Mouse (Mus musculus) limb, embryonic 12.5 days (tissue): ENCODE measurements around the gene Lrrc31. TPM values are rescaled to one million over a fixed set of nuclear protein-coding genes. Genes with fewer than 3 reads are reported as not detected.
"Not testable (repeated sequence)": the region's sequence is repeated elsewhere in the genome, so short reads cannot be mapped to it uniquely, and the experiment has no call there.

Experiments used
- ATAC-seq: fragments of 200-750 bp; cut with Nextera tagmentation; 2 replicates; pipeline ENCODE4 v1.8.0; 2017; ENCODE audit warnings: low read depth, moderate TSS enrichment; ENCODE audit not compliant: insufficient number of reproducible peaks, insufficient read depth, low FRiP score, low TSS enrichment
- H3K27ac ChIP-seq: fragments of 300-500 bp; sonication (generic); 2 replicates; pipeline ENCODE4 v1.5.1; 2016; ENCODE audit warnings: mild to moderate bottlenecking, moderate library complexity
- H3K27me3 ChIP-seq: fragments of 300-500 bp; sonication (generic); 2 replicates; pipeline ENCODE4 v1.6.1; 2016; ENCODE audit warnings: mild to moderate bottlenecking, moderate library complexity
- H3K36me3 ChIP-seq: fragments of 300-500 bp; sonication (generic); 2 replicates; pipeline ENCODE4 v1.6.1; 2016; ENCODE audit warnings: mild to moderate bottlenecking, moderate library complexity
- H3K4me1 ChIP-seq: fragments of 300-500 bp; sonication (generic); replicated peaks from 2 replicates; pipeline ENCODE4 v1.6.1; 2016
- H3K4me2 ChIP-seq: fragments of 300-500 bp; sonication (generic); 2 replicates; pipeline ENCODE4 v1.6.1; 2016; ENCODE audit warnings: mild to moderate bottlenecking, moderate library complexity
- H3K4me3 ChIP-seq: fragments of 300-500 bp; sonication (generic); replicated peaks from 2 replicates; pipeline ENCODE4 v1.5.1; 2016; ENCODE audit warnings: mild to moderate bottlenecking
- H3K9ac ChIP-seq: fragments of 300-500 bp; sonication (generic); replicated peaks from 2 replicates; pipeline ENCODE4 v1.6.1; 2016; ENCODE audit warnings: mild to moderate bottlenecking, moderate library complexity
- H3K9me3 ChIP-seq: fragments of 300-500 bp; sonication (generic); 2 replicates; pipeline ENCODE4 v1.6.1; 2016; ENCODE audit warnings: mild to moderate bottlenecking, moderate library complexity
- WGBS: fragments of 180-500 bp; shearing (Covaris S2); methylation state at CpG from one replicate; pipeline ENCODE4 v1.1.7; 2016; 5-methylcytosine and 5-hydroxymethylcytosine counted together
- polyA plus RNA-seq: library from polyadenylated mRNA; unstranded; fragments of >200 nt; fragmentation: Nextera tagmentation; extraction: Ambion mirVana; gene quantifications from 2 replicates; pipeline ENCODE4 v1.2.1, GENCODE M21; 2016

Gene Lrrc31
- polyA plus RNA-seq = not detected in 2 replicates

DNA sequence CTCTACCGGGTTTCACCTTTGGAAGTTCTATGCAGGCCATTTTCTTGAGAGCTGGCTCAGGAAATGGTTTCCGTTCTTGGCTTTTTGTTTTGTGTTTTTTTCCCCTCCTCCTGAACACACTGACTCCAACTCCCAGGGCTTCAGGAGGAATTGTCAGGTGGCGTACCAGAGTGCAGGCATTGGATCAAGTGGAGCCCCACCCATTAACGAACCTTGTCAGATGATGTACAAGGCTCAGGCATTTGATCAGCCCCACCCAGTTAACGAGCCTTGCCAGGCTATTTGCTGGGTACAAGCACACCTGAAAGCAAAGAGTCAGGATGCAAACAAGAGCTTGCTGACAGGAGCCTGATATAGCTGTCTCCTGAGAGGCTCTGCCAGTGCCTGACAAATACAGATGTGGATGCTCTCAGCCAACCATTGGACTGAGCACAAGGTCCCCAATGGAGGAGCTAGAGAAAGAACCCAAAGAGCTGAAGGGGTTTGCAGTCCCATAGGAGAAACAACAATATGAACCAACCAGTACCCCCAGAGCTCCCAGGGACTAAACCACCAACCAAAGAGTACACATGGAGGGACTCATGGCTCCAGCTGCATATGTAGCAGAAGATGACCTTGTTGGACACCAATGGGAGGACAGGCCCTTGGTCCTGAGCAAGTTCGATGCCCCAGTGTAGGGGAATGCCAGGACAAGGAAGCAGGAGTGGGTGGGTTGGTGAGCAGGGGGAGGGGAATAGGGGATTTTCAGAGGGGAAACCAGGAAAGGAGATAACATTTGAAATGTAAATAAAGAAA lies at the start of gene Lrrc31:
Gene Lrrc31, minus strand, starts transcription at position 133 of the 795 bp plus-strand sequence.
- not testable (repeated sequence) for H3K4me3 ChIP-seq, H3K36me3 ChIP-seq, H3K27me3 ChIP-seq, H3K4me1 ChIP-seq, H3K4me2 ChIP-seq, H3K9ac ChIP-seq, H3K9me3 ChIP-seq, ATAC-seq, H3K27ac ChIP-seq
- WGBS = 81% methylated on average over 6 of the region's 6 CpGs

DNA sequence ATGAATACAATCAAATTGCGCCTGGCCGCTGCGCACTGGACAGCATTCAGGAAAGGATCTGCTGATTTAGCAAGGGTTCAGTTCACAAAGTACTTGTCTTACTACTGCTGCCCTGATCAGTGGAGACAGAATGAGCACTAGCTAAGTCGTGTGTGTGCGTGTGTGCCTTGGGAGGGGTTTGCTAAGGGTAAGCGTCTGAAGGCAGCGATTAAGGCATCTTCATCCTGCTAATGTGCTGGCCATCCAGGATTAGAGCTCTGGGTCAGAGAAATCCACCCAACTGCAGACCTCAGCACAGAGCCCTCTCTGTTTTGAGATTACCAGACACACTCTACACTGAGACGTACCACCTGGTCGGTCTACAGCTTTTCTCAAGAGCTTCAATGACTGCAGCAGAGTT lies 48.7 kb upstream of the Lrrc31 start:
- no peak overlapping the region for H3K4me3 ChIP-seq
- no peak overlapping the region for H3K27ac ChIP-seq
- no peaks in the 10 kb centered on the region for H3K4me1 ChIP-seq
- H3K36me3 ChIP-seq = no peaks in the 10 kb centered on the region
- no peaks in the 10 kb centered on the region for H3K27me3 ChIP-seq
- no peak overlapping the region for H3K4me2 ChIP-seq
- no peak overlapping the region for H3K9ac ChIP-seq
- peaks cover 4% of the 10 kb centered on the region; the same call in 1 of the 2 replicates for H3K9me3 ChIP-seq
- 90% methylated on average over 9 of the region's 9 CpGs for WGBS
- no peak for ATAC-seq

DNA sequence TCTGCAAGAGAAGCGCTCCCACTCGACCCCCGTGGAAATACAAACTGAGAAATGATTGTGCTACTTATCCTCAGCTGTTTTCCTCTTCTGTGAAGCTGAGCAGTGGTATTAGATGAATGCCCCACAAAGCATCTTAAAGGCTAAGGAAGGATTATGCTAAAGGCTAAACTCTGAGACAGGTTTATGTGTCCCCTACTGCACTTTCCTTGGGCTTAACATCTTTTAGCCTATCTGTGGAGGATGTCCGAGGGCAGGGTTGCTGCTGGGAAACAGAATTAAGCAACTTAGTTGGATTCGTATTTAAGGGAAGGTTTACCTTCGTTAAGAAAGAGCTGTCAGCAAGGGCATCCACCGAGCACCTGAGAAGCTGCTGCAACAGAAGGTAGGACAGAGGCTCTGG lies 46.4 kb upstream of the Lrrc31 start, which contains the start of gene Samd7:
Gene Samd7, plus strand, starts transcription at position 288 of the 400 bp plus-strand sequence.
- Histone ChIP-seq H3K27me3 (no peaks in the 10 kb centered on the region), H3K9me3 (peaks cover 4% of the 10 kb centered on the region; the same call in 1 of the 2 replicates), H3K4me3 (no peak within 1 kb of the TSS), H3K9ac (no peak within 1 kb of the TSS), H3K27ac (no peak within 1 kb of the TSS), H3K36me3 (no peaks in the 10 kb centered on the region), H3K4me1 (no peaks in the 10 kb centered on the region), H3K4me2 (no peak within 1 kb of the TSS)
- ATAC-seq = no peak
- WGBS = 79% methylated on average over 7 of the region's 7 CpGs

DNA sequence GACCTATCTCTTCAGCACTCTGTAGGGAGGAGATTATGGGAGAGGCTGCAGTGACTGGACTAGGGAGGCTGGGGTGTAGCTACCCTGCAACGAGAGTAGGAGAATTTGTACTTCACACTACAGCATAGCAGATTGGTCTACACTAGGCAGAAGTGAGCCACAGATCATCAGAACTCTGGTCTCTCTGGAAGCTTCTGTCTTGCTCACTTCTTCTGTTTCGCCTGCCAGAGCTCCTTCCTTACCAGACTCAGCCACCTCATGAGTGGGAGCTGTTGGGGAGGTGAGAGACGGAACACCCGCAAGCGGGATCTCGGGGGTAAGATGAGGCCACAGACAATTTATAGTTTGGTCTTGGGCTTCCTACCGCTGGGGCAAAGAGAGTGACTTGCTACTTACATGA lies 43.2 kb upstream of the Lrrc31 start:
- Histone ChIP-seq H3K27me3 (no peaks in the 10 kb centered on the region), H3K9ac (no peak overlapping the region), H3K9me3 (peaks cover 4% of the 10 kb centered on the region; the same call in 1 of the 2 replicates), H3K36me3 (no peaks in the 10 kb centered on the region), H3K27ac (no peak overlapping the region), H3K4me2 (no peak overlapping the region), H3K4me1 (no peaks in the 10 kb centered on the region), H3K4me3 (no peak overlapping the region)
- no peak for ATAC-seq
- 87% methylated on average over 7 of the region's 7 CpGs for WGBS

DNA sequence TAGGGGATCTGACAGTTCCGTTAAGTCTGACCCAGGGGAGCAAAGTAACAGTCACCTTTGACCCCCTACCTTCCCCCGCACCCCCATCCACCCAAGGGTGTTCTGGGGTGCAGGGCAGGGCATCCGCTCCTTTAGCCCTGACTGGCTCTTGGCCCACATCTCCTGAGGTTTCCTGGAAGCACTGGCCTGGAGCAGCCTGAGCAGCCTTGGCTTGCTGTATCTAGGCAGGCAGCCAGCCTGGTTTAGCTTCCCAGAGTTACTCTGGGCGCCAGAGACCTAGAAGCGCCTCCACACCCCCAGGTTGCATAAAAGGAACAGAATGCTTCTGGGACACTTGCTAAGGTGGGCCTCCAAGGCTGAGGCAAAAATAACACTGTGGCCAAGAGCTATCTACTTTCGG lies 41.7 kb upstream of the Lrrc31 start:
- Histone ChIP-seq H3K27me3 (no peaks in the 10 kb centered on the region), H3K4me2 (no peak overlapping the region)

DNA sequence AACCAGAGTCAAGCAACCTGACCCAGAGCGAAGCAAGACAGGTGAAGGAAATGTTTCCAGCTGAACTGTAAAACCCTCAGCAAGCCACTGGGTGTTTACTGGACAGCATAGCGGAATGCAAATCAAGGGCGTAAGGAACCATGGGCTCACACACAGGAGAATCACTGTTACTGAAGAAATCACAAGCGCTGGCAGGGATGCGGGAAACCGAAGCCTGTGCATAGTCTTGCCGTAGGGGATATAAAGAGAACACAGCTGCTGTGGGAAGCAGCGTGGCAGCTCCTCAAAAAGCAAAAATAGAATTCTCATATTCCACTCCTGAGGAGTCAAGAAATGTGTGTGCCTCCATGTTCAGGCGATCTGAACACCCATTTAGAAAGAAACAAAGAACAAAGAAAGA lies 37.2 kb upstream of the Lrrc31 start:
- no peak for ATAC-seq
- H3K4me1 ChIP-seq = 0 out of 2 replicates have a peak, but pooled peaks cover 6% of the 10 kb centered on the region
- 66% methylated on average over 9 of the region's 9 CpGs for WGBS
- no peaks in the 10 kb centered on the region for H3K27me3 ChIP-seq
- H3K4me3 ChIP-seq = no peak overlapping the region
- no peaks in the 10 kb centered on the region for H3K9me3 ChIP-seq
- H3K4me2 ChIP-seq = no peak overlapping the region
- no peak overlapping the region for H3K9ac ChIP-seq
- no peaks in the 10 kb centered on the region for H3K36me3 ChIP-seq
- H3K27ac ChIP-seq = peak overlapping the region; percentile 64

More for the DNA sequence above, 41.7 kb upstream of the Lrrc31 start:
- Histone ChIP-seq H3K9ac (no peak overlapping the region), H3K36me3 (no peaks in the 10 kb centered on the region), H3K9me3 (peaks cover 4% of the 10 kb centered on the region; the same call in 1 of the 2 replicates), H3K27ac (no peak overlapping the region), H3K4me3 (no peak overlapping the region), H3K4me1 (0 out of 2 replicates have a peak, but pooled peaks cover 6% of the 10 kb centered on the region)
- no peak for ATAC-seq
- 84% methylated on average over 6 of the region's 6 CpGs for WGBS

DNA sequence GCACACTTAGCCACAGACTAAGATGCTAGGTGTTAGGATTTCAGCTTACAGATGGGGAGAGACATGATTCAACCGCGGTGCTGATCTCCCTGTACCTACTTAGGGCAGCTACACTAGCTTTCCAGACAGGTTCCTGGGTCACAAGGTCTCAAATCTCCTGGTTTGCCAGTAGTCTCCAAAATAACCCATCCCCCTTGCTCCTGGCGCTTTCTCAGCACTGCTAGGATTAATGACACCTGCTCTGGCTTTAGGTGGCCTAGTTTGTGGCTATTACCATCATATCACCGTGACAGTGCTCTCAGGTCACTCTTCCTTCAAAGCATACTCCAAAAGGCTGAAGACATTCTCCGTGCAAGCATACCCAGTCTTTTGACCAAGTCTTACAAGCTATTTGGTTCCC lies 29.4 kb upstream of the Lrrc31 start:
- no peaks in the 10 kb centered on the region for H3K36me3 ChIP-seq
- H3K4me1 ChIP-seq = no peaks in the 10 kb centered on the region
- no peak for ATAC-seq
- no peak overlapping the region for H3K4me2 ChIP-seq
- H3K9ac ChIP-seq = no peak overlapping the region
- H3K9me3 ChIP-seq = no peaks in the 10 kb centered on the region
- WGBS = 81% methylated on average over 5 of the region's 5 CpGs
- H3K4me3 ChIP-seq = no peak overlapping the region
- no peak overlapping the region for H3K27ac ChIP-seq
- H3K27me3 ChIP-seq = no peaks in the 10 kb centered on the region

DNA sequence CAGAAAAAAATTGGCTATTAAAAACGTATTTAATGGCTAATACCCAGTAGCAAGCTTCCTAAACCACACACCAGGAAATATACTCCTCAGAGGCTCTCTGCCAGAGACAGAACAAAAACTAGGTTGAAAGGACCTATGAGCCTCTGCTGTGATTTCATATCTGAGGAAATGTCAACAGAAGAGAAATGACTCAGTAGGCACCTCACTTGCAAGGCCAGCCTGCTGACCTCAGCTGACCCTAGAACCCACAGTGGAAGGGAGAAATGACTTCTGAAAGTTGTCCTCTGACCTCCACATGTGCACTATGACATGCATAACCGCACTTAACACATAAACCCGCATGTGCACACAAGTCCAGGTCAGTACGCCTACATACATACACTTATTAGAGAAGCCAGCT lies 27.6 kb upstream of the Lrrc31 start:
- no peak overlapping the region for H3K9ac ChIP-seq
- no peaks in the 10 kb centered on the region for H3K27me3 ChIP-seq
- H3K4me3 ChIP-seq = no peak overlapping the region
- H3K36me3 ChIP-seq = no peaks in the 10 kb centered on the region
- no peak for ATAC-seq
- no peaks in the 10 kb centered on the region for H3K9me3 ChIP-seq
- H3K4me1 ChIP-seq = no peaks in the 10 kb centered on the region
- H3K27ac ChIP-seq = no peak overlapping the region
- 80% methylated on average over 4 of the region's 4 CpGs for WGBS
- H3K4me2 ChIP-seq = no peak overlapping the region

DNA sequence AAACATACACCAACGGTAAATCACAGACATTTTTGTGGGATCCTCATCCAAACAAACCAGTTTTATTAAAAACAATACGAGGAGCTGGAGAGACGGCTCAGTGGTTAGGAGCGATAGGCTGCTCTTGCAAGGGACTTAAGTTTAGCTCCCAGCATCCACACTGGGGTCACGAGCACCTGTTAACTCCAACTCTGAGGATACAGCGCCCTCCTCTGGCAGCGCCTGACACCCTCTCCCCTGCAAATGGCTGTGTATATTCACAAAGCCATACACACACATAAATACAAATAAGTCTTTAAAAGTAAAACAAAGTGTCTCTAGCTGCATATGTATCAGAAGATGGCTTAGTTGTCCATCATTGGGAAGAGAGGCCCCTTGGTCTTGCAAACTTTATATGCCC lies 25.9 kb upstream of the Lrrc31 start:
- ATAC-seq = no peak

DNA sequence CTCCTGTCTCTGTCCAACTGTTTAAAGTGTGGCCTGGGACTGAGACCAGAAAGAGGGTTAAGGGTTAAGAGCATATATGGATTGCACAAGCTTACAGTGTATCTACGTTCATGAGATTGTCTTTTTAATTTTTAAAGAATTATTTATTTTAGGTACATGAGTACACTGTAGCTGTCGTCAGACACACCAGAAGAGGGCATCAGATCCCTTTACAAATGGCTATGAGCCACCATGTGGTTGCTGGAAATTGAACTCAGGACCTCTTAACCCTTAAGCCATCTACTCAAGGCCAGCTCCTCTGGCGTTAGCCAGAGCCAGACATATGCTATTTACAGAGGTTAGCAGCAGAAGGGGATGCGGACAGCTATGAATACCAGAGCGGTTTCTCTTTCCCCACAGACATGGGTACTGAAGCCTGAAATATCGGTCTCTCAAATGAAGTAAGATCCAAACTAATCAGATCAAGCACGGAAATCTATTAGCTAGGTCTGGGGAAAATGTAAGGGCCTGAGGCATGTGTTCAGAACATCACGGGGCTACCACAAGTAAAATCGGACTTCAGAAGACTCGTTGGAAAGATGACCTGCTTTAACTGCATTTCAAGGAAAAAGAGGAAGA lies 25.3 kb upstream of the Lrrc31 start:
- Histone ChIP-seq H3K27ac (no peak overlapping the region), H3K36me3 (no peaks in the 10 kb centered on the region), H3K9ac (no peak overlapping the region), H3K9me3 (no peaks in the 10 kb centered on the region), H3K27me3 (no peaks in the 10 kb centered on the region), H3K4me2 (no peak overlapping the region), H3K4me1 (no peaks in the 10 kb centered on the region), H3K4me3 (no peak overlapping the region)
- ATAC-seq = no peak
- WGBS = 81% methylated on average over 10 of the region's 10 CpGs

More for the DNA sequence above, 25.9 kb upstream of the Lrrc31 start:
- Histone ChIP-seq H3K36me3 (no peaks in the 10 kb centered on the region), H3K27ac (no peak overlapping the region), H3K9ac (no peak overlapping the region), H3K4me1 (no peaks in the 10 kb centered on the region), H3K27me3 (no peaks in the 10 kb centered on the region), H3K4me3 (no peak overlapping the region), H3K4me2 (no peak overlapping the region), H3K9me3 (no peaks in the 10 kb centered on the region)
- WGBS = 78% methylated on average over 7 of the region's 7 CpGs

DNA sequence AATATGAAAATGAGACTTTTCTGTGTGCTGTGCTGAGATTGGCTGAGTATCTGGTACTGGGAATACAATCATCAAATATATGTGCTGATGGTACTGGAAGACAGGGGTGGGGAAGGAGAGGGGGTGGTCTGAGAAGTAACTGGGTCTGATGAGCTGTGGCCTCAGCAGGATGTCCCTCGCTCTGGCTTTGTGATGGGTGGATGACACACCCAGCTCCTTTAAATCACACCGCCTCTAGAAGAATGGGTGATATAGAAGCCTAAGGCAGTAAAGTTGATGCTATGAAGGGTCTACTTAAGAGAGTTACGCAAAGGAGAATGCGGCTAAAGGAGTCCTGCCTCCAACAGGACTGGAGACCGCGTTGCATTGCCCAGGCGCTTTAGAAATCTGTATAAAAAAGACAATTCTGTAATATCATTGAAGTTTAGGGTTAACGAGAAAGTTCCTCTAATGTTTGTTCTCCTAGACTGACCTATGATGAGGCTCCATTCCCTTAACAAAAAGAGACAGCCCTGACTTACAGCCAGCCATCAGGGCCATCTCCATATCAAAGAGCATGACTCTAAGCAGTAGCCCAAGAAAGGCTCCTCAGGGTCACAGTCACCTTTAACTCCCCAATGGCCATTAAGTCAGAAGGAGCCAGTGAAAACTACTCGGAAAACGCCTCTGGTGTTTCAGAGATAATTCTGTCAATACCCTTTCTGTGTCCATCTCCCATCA lies 24.6 kb upstream of the Lrrc31 start:
- Histone ChIP-seq H3K36me3 (no peaks in the 10 kb centered on the region), H3K9me3 (no peaks in the 10 kb centered on the region), H3K4me3 (no peak overlapping the region), H3K27ac (no peak overlapping the region), H3K4me2 (no peak overlapping the region), H3K9ac (no peak overlapping the region), H3K4me1 (no peaks in the 10 kb centered on the region), H3K27me3 (no peaks in the 10 kb centered on the region)
- ATAC-seq = no peak
- 44% methylated on average over 10 of the region's 10 CpGs for WGBS
